Mouse (Mus musculus) splenic B cell, adult 2 months (primary cell): ENCODE results near the gene Clstn3.
A peak's percentile ranks its signal among the peaks of the same experiment; 100 is the strongest.
"Not testable (repeated sequence)": the region's sequence is repeated elsewhere in the genome, so short reads cannot be mapped to it uniquely, and the experiment has no call there.

Experiments used
- DNase-seq: peaks from one replicate; pipeline ENCODE4 v3.0.0-alpha.2; 2011; ENCODE audit warnings: low read depth, low spot score
- H3K27me3 ChIP-seq: 2 replicates; pipeline ENCODE4 v1.6.1; 2012; ENCODE audit warnings: mild to moderate bottlenecking, low read length, moderate library complexity, mixed read lengths; ENCODE audit not compliant: control insufficient read depth, poor library complexity, insufficient read depth, severe bottlenecking
- H3K36me3 ChIP-seq: 2 replicates; pipeline ENCODE4 v1.6.1; 2012; ENCODE audit warnings: mild to moderate bottlenecking, low read length, moderate library complexity, mixed read lengths; ENCODE audit not compliant: control insufficient read depth, poor library complexity, insufficient read depth, severe bottlenecking

The Clstn3 gene

DNA sequence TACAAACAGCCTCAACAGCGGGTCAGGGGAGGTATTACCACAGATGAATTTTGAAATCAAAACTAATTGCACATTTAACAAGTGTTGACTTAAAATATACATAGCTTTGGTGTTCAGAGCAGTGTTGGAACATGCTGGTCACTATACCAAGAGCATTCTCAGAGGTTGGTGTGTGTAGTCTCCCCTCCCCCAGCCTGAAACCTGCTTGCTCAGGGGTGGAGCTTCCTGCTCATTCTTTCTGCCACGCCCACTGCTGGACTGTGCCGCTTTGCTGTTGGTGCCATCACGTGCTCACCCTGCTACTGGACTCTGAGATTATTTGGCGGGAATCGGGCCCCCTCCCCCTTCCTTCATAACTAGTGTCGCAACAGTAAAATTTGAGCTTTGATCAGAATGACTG, 39.6 kb downstream of the Clstn3 start:
- H3K27me3 ChIP-seq, H3K36me3 ChIP-seq, DNase-seq: not testable (repeated sequence)

DNA sequence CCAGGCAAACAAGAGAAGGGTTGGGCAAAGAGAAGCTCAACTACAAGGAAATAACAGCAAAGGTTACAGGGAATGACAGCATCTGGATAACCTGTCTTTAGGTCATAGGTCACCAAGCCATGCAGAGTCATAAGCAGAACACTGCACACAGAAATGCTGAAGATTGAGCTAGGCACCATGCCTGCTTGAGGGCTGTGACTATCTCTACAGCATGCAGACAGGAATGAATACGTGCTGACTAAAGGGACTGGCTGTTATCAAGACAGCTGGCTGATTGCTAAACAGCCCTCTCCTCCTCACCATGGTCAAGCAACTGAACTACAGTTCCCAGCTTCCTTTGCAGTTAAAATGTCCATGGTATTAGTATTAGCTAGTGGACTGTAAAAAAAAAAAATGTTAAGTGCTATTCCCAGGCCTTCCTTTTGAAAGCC, 40.5 kb downstream of the Clstn3 start:
- H3K36me3 ChIP-seq: no peaks in the 10 kb centered on the region
- H3K27me3 ChIP-seq: no peaks in the 10 kb centered on the region
- no peak for DNase-seq

DNA sequence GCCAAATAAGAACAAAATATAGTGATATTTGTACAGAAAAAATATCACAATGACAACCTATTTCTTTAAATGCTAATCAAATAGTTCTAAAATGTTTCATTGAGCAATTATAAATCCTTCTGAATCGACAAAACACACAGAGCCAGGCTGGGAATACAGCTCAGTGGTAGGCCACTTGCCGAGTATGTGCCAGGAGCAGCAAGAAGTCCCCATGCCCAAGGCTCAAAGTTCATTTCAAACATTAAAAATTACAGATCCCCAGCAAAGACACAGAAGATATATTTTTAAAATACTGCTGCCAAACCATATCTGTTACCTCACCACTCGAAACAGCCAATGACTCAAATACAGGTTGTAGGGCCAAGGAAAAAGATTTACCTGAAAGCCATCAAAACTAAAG, 45.9 kb downstream of the Clstn3 start:
- no peaks in the 10 kb centered on the region for H3K36me3 ChIP-seq
- no peaks in the 10 kb centered on the region for H3K27me3 ChIP-seq
- DNase-seq: no peak

DNA sequence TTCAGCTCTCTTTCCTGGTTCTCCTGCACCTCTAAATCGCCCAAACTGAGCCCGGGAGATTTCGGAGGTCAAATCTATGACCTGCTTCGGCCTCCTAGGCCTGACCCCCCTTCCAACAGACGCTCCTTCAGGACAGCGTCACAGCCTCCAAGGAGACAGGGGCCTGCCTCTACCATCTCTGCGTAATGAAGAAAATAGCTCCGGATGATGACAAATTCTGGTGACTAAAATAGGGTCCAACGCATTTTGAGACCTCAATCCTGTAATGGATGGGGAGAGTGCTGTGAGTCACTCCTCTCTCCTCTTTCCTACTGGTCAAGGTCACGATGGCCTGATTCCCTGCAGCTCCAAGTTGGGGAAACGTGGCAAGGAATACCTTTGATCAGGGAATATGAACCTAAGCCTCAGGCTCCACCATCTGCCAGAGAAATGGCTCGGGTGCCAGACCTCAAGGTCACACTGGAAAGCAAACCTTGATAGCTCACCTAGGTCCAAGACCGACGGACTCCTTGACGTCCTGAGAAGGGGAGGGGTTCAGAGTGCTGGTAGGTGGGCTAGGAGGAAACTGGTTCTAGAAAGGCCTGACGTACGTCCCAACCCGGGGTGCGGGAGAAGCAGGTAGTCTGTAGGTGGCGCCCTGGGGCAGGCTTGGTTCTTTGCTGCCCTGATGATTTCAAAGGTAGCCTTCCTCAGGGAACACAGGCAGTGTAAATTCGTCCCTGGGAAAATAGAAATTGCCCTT, 49.1 kb downstream of the Clstn3 start:
- DNase-seq: peak; percentile 79
- Histone ChIP-seq H3K36me3 (no peaks in the 10 kb centered on the region), H3K27me3 (no peaks in the 10 kb centered on the region)

DNA sequence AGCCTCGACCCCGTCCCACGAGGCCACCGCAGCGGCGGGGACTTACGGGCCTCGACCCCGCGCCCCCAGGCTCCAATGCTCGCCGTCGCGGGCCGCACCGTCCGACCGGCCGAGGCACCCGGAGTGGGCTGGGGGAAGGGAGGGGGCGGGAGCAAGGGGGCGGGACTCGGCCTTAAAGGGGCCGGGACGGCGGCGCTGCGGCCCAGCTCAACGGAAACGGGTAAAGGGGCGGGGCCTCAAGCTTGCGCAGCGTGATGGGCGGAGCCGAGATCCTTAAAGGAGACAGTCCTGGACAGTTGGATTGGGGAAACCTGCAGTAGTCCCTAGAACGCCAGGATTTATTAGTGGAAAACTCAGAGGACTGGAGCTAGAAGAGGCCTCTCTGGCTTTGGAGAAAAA, 49.7 kb downstream of the Clstn3 start, which contains the start of gene Pex5:
Gene Pex5 (minus strand): TSS at position 141 of the 399 bp plus-strand sequence.
- DNase-seq: peak; percentile 93
- no peaks in the 10 kb centered on the region for H3K36me3 ChIP-seq
- H3K27me3 ChIP-seq: no peaks in the 10 kb centered on the region

DNA sequence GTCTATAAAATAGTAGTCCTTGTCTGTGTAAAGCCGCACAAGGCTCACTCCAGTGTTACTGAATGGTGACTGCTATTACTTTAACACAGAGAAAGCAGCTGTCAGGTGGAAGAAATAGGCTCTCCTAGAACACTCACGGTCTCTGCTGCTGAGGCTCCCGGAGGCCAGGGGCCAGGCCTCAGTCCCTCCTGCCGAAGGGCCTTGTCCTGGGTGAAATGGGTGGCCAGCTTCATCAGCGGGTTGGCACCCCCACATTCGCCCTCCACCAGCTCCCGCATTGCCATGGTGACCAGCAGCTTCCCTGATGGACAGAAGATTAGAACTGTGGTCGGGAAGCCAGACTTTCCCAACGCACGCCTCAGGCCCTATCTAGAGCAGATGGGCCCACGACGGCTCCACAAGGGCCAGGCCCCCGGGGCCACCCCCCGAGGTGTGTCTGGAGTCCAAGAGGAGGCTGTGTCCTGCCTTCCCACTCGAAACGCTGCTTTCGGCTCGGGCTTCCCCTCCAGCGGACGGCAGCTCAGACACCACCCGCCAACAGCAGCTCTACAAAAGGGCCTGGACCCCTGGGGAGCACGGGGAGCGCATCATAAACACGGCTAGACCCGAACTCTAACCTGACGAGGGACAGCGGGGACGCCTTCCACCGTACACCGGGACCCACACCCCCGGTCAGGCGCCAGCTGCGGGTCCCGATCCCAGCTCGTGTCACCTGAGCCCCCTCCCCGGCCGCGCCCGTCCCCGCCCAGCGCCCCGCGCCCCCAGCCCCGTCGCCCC, 50.3 kb downstream of the Clstn3 start:
- Histone ChIP-seq H3K27me3 (no peaks in the 10 kb centered on the region), H3K36me3 (no peaks in the 10 kb centered on the region)
- peak; percentile 47 for DNase-seq

DNA sequence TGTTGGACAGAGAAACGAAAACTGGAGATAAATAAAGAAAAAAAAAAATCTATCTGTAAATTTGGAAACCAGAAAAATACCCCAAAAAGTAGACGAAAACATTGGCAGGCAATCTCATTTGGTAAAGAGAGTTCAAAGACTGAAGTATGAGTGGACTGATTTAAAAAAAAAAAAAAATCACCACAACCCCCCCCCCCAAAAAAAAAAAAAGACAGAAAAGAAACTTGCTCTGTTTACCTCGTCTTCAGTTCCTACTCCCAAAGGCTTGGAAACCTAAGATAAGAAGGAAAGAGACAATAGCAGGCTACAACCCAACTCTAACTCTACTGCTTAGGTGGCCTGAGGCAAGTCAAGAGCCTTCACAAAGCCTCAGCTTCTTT, 50.8 kb downstream of the Clstn3 start:
- DNase-seq: no peak
- Histone ChIP-seq H3K36me3 (no peaks in the 10 kb centered on the region), H3K27me3 (no peaks in the 10 kb centered on the region)

DNA sequence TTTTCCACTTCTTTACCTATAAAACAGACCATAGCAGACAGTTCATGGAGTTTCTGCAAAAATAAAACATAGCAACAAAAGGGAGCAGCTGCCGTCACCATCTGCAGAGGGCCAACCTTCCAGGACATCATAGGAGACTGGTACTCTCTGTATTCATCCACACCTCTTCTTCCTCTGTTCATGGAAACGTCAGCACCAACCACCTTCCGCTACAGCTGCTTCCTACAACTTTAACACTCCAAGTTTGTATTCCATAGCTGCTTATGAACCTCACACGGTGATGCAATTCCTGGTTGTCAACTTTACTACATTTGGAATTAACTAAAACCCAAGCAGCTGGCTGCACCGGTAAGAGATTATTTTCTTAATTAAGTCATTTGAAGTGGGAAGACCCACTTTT, 56.2 kb downstream of the Clstn3 start:
- DNase-seq: no peak
- Histone ChIP-seq H3K27me3 (no peaks in the 10 kb centered on the region), H3K36me3 (no peaks in the 10 kb centered on the region)

DNA sequence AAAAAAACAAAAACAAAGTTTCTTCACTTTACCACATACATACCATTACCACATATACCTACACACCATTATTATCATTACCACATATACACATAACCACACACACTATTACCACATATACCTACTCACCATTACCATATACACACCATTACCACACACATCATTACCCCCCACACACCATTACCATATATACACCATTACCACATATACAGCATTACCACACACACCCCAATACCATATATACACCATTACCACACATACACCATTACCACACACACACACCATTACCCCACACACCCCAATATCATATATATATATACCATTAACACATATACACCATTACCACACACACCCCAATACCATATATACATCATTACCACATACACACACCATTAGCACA, 57.4 kb downstream of the Clstn3 start:
- no peaks in the 10 kb centered on the region for H3K27me3 ChIP-seq
- no peak for DNase-seq
- H3K36me3 ChIP-seq: no peaks in the 10 kb centered on the region

DNA sequence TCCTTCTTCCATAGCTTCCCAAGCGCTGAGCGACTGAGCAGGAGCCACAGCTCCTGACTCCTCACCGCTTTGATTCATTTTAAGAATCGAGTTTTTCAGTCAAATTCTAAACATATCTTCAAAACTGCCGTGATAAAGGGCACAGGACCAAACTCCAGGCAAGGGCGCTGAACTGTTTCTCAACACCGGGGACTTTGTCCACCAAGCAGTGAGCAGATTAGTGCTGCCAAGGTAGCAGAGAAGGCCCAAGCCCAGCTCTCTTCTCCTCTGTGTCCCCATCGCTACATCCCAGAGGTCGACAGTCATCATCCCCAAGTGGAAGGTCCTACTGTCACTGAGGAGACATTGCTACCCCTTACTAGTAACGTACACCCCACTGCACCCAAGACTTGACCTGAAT, 58.3 kb downstream of the Clstn3 start:
- H3K27me3 ChIP-seq: no peaks in the 10 kb centered on the region
- DNase-seq: no peak

DNA sequence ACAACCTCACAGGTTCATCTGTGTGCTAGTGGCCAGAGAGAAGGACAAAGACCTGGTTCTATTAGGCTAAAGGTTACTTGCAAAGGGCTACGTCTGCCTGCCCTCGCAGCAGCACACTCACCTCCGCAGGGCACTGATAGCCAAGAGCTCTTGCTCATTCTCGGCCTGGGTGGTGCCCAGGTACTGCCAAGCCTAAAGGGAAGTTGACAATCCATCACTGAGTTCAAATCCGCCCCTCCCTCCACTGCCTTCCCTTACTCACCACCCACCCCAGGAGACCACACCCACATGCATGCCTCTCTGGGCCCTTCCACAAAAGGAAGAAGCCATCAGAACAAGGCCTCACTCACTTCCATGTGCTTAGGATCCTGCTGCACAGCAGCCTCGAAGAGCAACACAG, 64.9 kb downstream of the Clstn3 start:
- Histone ChIP-seq H3K36me3 (peaks cover 12% of the 10 kb centered on the region), H3K27me3 (no peaks in the 10 kb centered on the region)
- DNase-seq: no peak

More for the DNA sequence above, 58.3 kb downstream of the Clstn3 start:
- H3K36me3 ChIP-seq: no peaks in the 10 kb centered on the region

DNA sequence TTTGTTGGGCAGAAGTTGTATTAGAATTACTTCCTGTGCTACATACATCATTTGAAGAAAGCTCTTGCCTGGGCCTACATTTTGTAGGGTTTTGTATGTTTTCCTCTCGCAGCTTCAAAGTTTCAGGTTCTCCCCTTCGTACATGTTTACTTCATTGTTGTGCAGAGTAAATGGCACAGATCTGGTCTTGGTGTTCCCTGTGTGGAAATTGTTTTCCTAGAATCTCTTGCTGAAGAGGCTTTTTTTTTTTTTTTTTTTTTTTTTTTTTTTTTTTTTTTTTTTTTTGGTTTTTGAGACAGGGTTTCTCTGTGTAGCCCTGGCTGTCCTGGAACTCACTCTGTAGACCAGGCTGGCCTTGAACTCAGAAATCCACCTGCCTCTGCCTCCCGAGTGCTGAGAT, 69.6 kb downstream of the Clstn3 start:
- H3K36me3 ChIP-seq: peaks cover 12% of the 10 kb centered on the region
- DNase-seq, H3K27me3 ChIP-seq: not testable (repeated sequence)
